Mouse (Mus musculus) embryonic facial prominence, embryonic 11.5 days (tissue): ENCODE measurements around the gene Pigs. TPM values are rescaled to one million over a fixed set of nuclear protein-coding genes. Genes with fewer than 3 reads are reported as not detected.

Experiments
- polyA plus RNA-seq: library from polyadenylated mRNA; unstranded; fragments of >200 nt; fragmentation: Nextera tagmentation; extraction: Ambion mirVana; gene quantifications from 2 replicates; pipeline ENCODE4 v1.2.1, GENCODE M21; 2014

The Pigs gene
- polyA plus RNA-seq, 1 experiment from 2014 or later, result 55.4 TPM

Other genes starting within 250 kb of the Pigs start
- 37.5 and 44.6 TPM in 2 replicates for gene Eral1, start 248.0 kb upstream of the Pigs start, polyA plus RNA-seq
- 19.0 and 22.8 TPM in 2 replicates for gene Fam222b, start 233.8 kb upstream of the Pigs start, polyA plus RNA-seq
- gene Traf4, start 162.8 kb upstream of the Pigs start, polyA plus RNA-seq, result 84.9 and 91.8 TPM in 2 replicates
- 8.6 and 8.9 TPM in 2 replicates for gene Nek8, start 151.7 kb upstream of the Pigs start, polyA plus RNA-seq
- gene Tlcd1, start 151.7 kb upstream of the Pigs start, polyA plus RNA-seq, result 8.9 and 10.9 TPM in 2 replicates
- gene Rpl23a, start 144.8 kb upstream of the Pigs start, polyA plus RNA-seq, result 1,340 and 1,370 TPM in 2 replicates
- gene Rab34, start 140.0 kb upstream of the Pigs start, polyA plus RNA-seq, result 139 and 140 TPM in 2 replicates
- 1.2 and 1.7 TPM in 2 replicates for gene Proca1, start 135.0 kb upstream of the Pigs start, polyA plus RNA-seq
- gene Sdf2, start 82.7 kb upstream of the Pigs start, polyA plus RNA-seq, result 47.3 and 55.6 TPM in 2 replicates
- 24.9 and 27.4 TPM in 2 replicates for gene Supt6, start 82.4 kb upstream of the Pigs start, polyA plus RNA-seq
- 59.7 and 66.9 TPM in 2 replicates for gene 2610507B11Rik, start 66.7 kb upstream of the Pigs start, polyA plus RNA-seq
- 0.11 TPM in 1 of 2 replicates, not detected in the other for gene BC030499, start 37.6 kb upstream of the Pigs start, polyA plus RNA-seq
- 54.8 and 62.0 TPM in 2 replicates for gene Spag5, start 26.9 kb upstream of the Pigs start, polyA plus RNA-seq
- gene Aldoc, start 5.4 kb upstream of the Pigs start, polyA plus RNA-seq, result 2.7 and 4.6 TPM in 2 replicates
- gene Unc119, start 15.1 kb downstream of the Pigs start, polyA plus RNA-seq, result 77.0 and 84.7 TPM in 2 replicates
- gene Foxn1, start 58.1 kb downstream of the Pigs start, polyA plus RNA-seq, result 0.14 and 0.50 TPM in 2 replicates
- gene Slc13a2, start 93.8 kb downstream of the Pigs start, polyA plus RNA-seq, result not detected in 2 replicates
- gene Slc46a1, start 137.3 kb downstream of the Pigs start, polyA plus RNA-seq, result 13.0 and 14.9 TPM in 2 replicates
- gene Sarm1, start 169.3 kb downstream of the Pigs start, polyA plus RNA-seq, result 4.1 and 4.7 TPM in 2 replicates
- 24.8 and 30.4 TPM in 2 replicates for gene Vtn, start 170.7 kb downstream of the Pigs start, polyA plus RNA-seq
- gene Sebox, start 175.0 kb downstream of the Pigs start, polyA plus RNA-seq, result not detected in 2 replicates
- gene Tmem199, start 183.8 kb downstream of the Pigs start, polyA plus RNA-seq, result 66.4 and 70.1 TPM in 2 replicates
- 159 and 161 TPM in 2 replicates for gene Poldip2, start 183.8 kb downstream of the Pigs start, polyA plus RNA-seq
- 91.6 and 91.9 TPM in 2 replicates for gene Tnfaip1, start 207.9 kb downstream of the Pigs start, polyA plus RNA-seq
- gene Ift20, start 207.9 kb downstream of the Pigs start, polyA plus RNA-seq, result 125 and 138 TPM in 2 replicates
- 73.7 and 76.3 TPM in 2 replicates for gene Tmem97, start 222.4 kb downstream of the Pigs start, polyA plus RNA-seq